1 mouse cellular context compared by ENCODE assay signal in the genomic region with DNA sequence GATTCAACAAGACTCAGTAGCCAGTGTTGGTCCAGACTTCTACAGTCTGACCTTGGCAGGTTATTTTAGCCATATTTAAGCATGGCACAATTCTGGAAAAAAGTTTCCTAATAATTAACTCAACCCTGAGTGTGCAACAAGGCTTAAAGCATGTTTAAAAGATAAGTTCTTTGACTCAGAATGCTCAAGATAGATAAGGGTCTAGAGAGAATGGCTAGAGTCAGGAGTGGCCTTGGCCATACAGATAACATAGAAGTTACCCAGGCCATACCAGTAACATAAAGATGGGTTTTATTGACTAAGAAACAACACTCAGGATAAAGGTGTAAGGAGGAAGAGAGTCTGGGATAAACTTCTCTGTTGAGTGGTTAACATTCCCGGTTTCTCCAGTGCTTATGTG.
TF ChIP-seq lines count a peak whose summit lies in the region.

No protein-coding gene starts in this region.

TF ChIP-seq in MEL, 35 proteins besides CTCF, POLR2A, EP300 and RAD21:
- TF ChIP-seq CHD1 (IDR thresholded peaks at IDR 0.05; ENCODE audit: low read depth, low read length), result no peak
- no peak for TF ChIP-seq TBP (IDR thresholded peaks at IDR 0.05; ENCODE audit: low read depth, low read length)
- TF ChIP-seq ZC3H11A (IDR thresholded peaks at IDR 0.05; ENCODE audit: low read depth, low read length), result 0 out of 2 replicates have a peak, but pooled peaks have one; percentile 6
- no peak for TF ChIP-seq NELFE (IDR thresholded peaks at IDR 0.05; ENCODE audit: low read depth, low read length)
- TF ChIP-seq TCF12 (IDR thresholded peaks at IDR 0.05; ENCODE audit: low read depth, low read length), result peak; percentile 95
- TF ChIP-seq MAFK (IDR thresholded peaks at IDR 0.05; ENCODE audit: borderline replicate concordance, low read depth, low read length), result peak; percentile 43; the same call in 1 of the 2 replicates
- peak; percentile 66; the same call in 1 of the 2 replicates for TF ChIP-seq ETS1 (IDR thresholded peaks at IDR 0.05; ENCODE audit: low read depth, low read length)
- TF ChIP-seq TAL1 (IDR thresholded peaks at IDR 0.05; ENCODE audit: low read length), result peak; percentile 83
- TF ChIP-seq SIN3A (IDR thresholded peaks at IDR 0.05; ENCODE audit: low read length), result peak; percentile 62
- peak; percentile 42 for TF ChIP-seq ZNF384 (IDR thresholded peaks at IDR 0.05; ENCODE audit: low read depth, low read length)
- 0 out of 2 replicates have a peak, but pooled peaks have one; percentile 5 for TF ChIP-seq SMC3 (IDR thresholded peaks at IDR 0.05; ENCODE audit: low read depth, low read length)
- TF ChIP-seq RCOR1 (IDR thresholded peaks at IDR 0.05; ENCODE audit: low read depth, low read length), result peak; percentile 75
- peak; percentile 66; the same call in 1 of the 2 replicates for TF ChIP-seq MXI1 (IDR thresholded peaks at IDR 0.05; ENCODE audit: low read depth, low read length)
- 0 out of 2 replicates have a peak, but pooled peaks have one; percentile 67 for TF ChIP-seq MYC (IDR thresholded peaks at IDR 0.05; ENCODE audit: low read depth, low read length)
- TF ChIP-seq GATA1 (IDR thresholded peaks at IDR 0.05; ENCODE audit: low read depth, low read length), result peak; percentile 96
- TF ChIP-seq GABPA (IDR thresholded peaks at IDR 0.05; ENCODE audit: low read depth, low read length), result no peak
